In genomic region chr10:81426081-81426671, GRCm38 (mm10) we compare ENCODE assay signal across 1 mouse cellular context.
TF ChIP-seq lines count a peak whose summit lies in the region.

No protein-coding gene starts in this region.

TF ChIP-seq in MEL, 35 proteins besides CTCF, POLR2A, EP300 and RAD21 (continued from another document):
- TF ChIP-seq MXI1 (IDR thresholded peaks at IDR 0.05; ENCODE audit: low read depth, low read length): peak; percentile 62
